Mouse (Mus musculus): ENCODE results near the gene Gm5797.
"Not testable (repeated sequence)": the region's sequence is repeated elsewhere in the genome, so short reads cannot be mapped to it uniquely, and the experiment has no call there.

Gene Gm5797

DNA sequence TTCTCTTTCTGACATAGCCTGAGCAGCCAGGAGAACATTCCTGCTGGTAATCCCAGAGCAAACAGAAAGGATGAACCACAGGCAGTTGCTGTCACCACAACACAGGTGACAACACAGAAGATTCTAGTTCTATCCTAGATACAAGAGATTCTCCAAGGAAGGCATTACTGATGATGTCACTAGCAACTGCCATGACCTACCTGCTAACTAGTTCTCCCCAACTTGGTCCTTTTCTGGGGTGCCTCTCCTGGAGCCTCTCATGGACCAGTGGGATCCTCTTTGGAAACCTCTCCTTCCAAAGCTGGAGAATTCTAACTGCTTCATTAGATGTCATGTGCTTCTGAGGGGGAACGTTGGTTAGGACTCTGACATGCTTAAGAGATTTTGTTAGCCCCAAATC is at the start of gene Gm5797:
Gene Gm5797 (minus strand): TSS at position 101 of the 400 bp plus-strand sequence.
- DNase-seq (ENCODE audit: low read depth, low spot score), result not testable (repeated sequence)

DNA sequence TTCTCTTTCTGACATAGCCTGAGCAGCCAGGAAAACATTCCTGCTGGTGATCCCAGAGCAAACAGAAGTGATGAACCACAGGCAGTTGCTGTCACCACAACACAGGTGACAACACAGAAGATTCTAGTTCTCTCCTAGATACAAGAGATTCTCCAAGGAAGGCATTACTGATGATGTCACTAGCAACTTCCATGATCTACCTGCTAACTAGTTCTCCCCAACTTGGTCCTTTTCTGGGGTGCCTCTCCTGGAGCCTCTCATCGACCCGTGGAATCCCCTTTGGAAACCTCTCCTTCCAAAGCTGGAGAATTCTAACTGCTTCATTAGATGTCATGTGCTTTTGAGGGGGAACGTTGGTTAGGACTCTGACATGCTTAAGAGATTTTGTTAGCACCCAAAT is 32.8 kb upstream of the Gm5797 start, which contains the start of gene Gm8374:
Gene Gm8374 (minus strand): TSS at position 101 of the 400 bp plus-strand sequence.
- not testable (repeated sequence) for DNase-seq (ENCODE audit: low read depth, low spot score)

DNA sequence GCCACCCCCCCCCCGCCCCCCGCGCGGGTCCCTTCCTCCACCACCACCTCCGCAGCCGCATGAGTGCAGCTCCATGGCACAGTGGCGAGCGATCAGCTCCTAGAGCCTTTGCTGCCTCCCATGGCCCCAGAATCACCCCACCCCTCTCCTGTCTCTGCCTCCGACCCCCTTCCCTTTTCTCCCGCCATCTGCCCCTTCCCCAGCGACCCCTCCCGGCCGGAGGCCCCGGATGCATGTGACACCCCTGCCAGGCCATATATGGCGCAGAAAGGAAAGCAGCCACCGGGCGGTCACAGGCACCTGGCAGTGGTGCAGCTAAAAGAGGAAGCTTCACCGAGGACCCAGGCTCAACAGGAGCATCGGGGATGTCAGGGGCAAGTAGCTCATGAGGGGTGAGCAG is 17.1 kb downstream of the Gm5797 start:
- DNase-seq (ENCODE audit: low read depth, low spot score), result not testable (repeated sequence)

DNA sequence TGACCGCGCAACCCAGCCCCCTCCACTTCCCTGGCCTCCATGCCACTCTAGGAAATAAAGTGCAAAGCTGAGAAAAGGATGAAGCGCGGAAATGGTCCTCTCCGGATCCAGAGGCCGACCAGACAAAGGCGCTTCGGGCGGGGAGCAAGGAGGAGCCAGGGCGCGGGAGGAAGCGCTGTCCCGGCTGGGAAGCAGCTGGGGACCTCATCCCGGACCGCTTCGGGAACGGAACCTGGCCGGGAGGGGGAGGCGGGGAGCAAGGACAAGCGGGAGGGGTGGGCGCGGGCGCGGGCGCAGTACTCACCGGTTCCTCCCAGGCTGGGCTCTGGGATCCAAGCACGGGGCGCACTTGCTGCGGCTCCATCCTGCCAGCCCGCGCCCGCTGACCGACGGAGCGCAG is 17.5 kb downstream of the Gm5797 start, which contains the start of gene Gm3739:
Gene Gm3739 (minus strand): TSS at position 389 of the 400 bp plus-strand sequence.
- not testable (repeated sequence) for DNase-seq (ENCODE audit: low read depth, low spot score)

Data from retina, postnatal 7 days (tissue).